Mouse (Mus musculus): ENCODE results near the gene Il15. TPM values are rescaled to one million over a fixed set of nuclear protein-coding genes. Genes with fewer than 3 reads are reported as not detected.

The Il15 gene
- polyA plus RNA-seq, 1 experiment, result 9.5 TPM

- TF ChIP-seq CTCF (IDR thresholded peaks at IDR 0.05; ENCODE audit: borderline replicate concordance, control insufficient read depth, extremely low read depth, insufficient read depth, low read length, poor library complexity), result no peak
- TF ChIP-seq POLR2A (IDR thresholded peaks at IDR 0.05; ENCODE audit: control insufficient read depth, extremely low read depth, insufficient read depth, low read length, poor library complexity), result no peak
Measured at GRCm38 (mm10) chr8:82374470-82374869, 28.6 kb downstream of the Il15 start.

GRCm38 (mm10) chr8:82372846-82373245 lies 30.2 kb downstream of the Il15 start:
- Histone ChIP-seq H3K27ac (ENCODE audit: control insufficient read depth, insufficient read depth, low read length) (no peak overlapping the region), H3K27me3 (ENCODE audit: control insufficient read depth, insufficient read depth, low read length) (no peaks in the 10 kb centered on the region), H3K4me1 (replicated peaks; ENCODE audit: control insufficient read depth, insufficient read depth, low read length) (no peaks in the 10 kb centered on the region), H3K4me3 (ENCODE audit: control insufficient read depth, insufficient read depth, low read length) (no peak overlapping the region), H3K36me3 (ENCODE audit: control insufficient read depth, insufficient read depth, low read length) (no peaks in the 10 kb centered on the region)
- no peak for DNase-seq
- TF ChIP-seq CTCF (IDR thresholded peaks at IDR 0.05; ENCODE audit: borderline replicate concordance, control insufficient read depth, extremely low read depth, insufficient read depth, low read length, poor library complexity), result no peak
- no peak for TF ChIP-seq POLR2A (IDR thresholded peaks at IDR 0.05; ENCODE audit: control insufficient read depth, extremely low read depth, insufficient read depth, low read length, poor library complexity)
- 89% methylated on average over 6 of the region's 6 CpGs for WGBS

More at GRCm38 (mm10) chr8:82374470-82374869, 28.6 kb downstream of the Il15 start:
- Histone ChIP-seq H3K36me3 (ENCODE audit: control insufficient read depth, insufficient read depth, low read length) (no peaks in the 10 kb centered on the region), H3K27ac (ENCODE audit: control insufficient read depth, insufficient read depth, low read length) (no peak overlapping the region), H3K27me3 (ENCODE audit: control insufficient read depth, insufficient read depth, low read length) (no peaks in the 10 kb centered on the region), H3K4me1 (replicated peaks; ENCODE audit: control insufficient read depth, insufficient read depth, low read length) (no peaks in the 10 kb centered on the region), H3K4me3 (ENCODE audit: control insufficient read depth, insufficient read depth, low read length) (no peak overlapping the region)
- DNase-seq, result no peak
- WGBS, result 15% methylated on average over 4 of the region's 4 CpGs

DNA sequence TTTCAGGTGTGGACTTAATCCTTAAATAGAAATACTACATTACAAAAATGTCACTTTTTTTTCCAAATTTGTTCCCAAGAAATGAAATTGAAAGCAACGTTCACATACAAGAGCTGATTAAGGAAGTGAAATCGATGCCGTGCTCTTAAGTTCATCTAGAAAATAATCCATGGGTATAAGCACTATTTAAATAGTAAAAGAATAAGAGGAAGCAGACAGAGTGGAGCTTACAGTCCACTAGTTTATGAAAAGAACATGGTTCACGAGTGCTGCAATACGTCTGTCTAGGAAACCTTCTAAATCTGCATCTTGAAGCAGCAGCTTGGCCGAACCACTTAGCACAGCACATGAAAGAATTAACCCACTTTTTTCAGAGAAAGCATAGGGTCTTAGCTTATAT lies 32.4 kb downstream of the Il15 start:
- no peak for DNase-seq
- Histone ChIP-seq H3K27ac (ENCODE audit: control insufficient read depth, insufficient read depth, low read length) (no peak overlapping the region), H3K4me3 (ENCODE audit: control insufficient read depth, insufficient read depth, low read length) (no peak overlapping the region), H3K36me3 (ENCODE audit: control insufficient read depth, insufficient read depth, low read length) (no peaks in the 10 kb centered on the region), H3K27me3 (ENCODE audit: control insufficient read depth, insufficient read depth, low read length) (no peaks in the 10 kb centered on the region), H3K4me1 (replicated peaks; ENCODE audit: control insufficient read depth, insufficient read depth, low read length) (no peaks in the 10 kb centered on the region)
- WGBS, result 31% methylated on average over 6 of the region's 6 CpGs
- TF ChIP-seq CTCF (IDR thresholded peaks at IDR 0.05; ENCODE audit: borderline replicate concordance, control insufficient read depth, extremely low read depth, insufficient read depth, low read length, poor library complexity) (no peak), POLR2A (IDR thresholded peaks at IDR 0.05; ENCODE audit: control insufficient read depth, extremely low read depth, insufficient read depth, low read length, poor library complexity) (no peak)

GRCm38 (mm10) chr8:82361061-82361460 lies 42.0 kb downstream of the Il15 start:
- H3K4me3 ChIP-seq (ENCODE audit: control insufficient read depth, insufficient read depth, low read length), result no peak overlapping the region
- no peak for DNase-seq
- H3K27me3 ChIP-seq (ENCODE audit: control insufficient read depth, insufficient read depth, low read length), result no peaks in the 10 kb centered on the region
- H3K36me3 ChIP-seq (ENCODE audit: control insufficient read depth, insufficient read depth, low read length), result no peaks in the 10 kb centered on the region
- no peak for TF ChIP-seq CTCF (IDR thresholded peaks at IDR 0.05; ENCODE audit: borderline replicate concordance, control insufficient read depth, extremely low read depth, insufficient read depth, low read length, poor library complexity)
- TF ChIP-seq POLR2A (IDR thresholded peaks at IDR 0.05; ENCODE audit: control insufficient read depth, extremely low read depth, insufficient read depth, low read length, poor library complexity), result no peak
- WGBS, result 83% methylated on average over 1 of the region's 1 CpGs
- no peak overlapping the region for H3K27ac ChIP-seq (ENCODE audit: control insufficient read depth, insufficient read depth, low read length)
- H3K4me1 ChIP-seq (replicated peaks; ENCODE audit: control insufficient read depth, insufficient read depth, low read length), result no peaks in the 10 kb centered on the region

- H3K4me1 ChIP-seq (replicated peaks; ENCODE audit: control insufficient read depth, insufficient read depth, low read length), result no peaks in the 10 kb centered on the region
- 96% methylated on average over 2 of the region's 2 CpGs for WGBS
Measured at GRCm38 (mm10) chr8:82356091-82356490, 46.9 kb downstream of the Il15 start.

DNA sequence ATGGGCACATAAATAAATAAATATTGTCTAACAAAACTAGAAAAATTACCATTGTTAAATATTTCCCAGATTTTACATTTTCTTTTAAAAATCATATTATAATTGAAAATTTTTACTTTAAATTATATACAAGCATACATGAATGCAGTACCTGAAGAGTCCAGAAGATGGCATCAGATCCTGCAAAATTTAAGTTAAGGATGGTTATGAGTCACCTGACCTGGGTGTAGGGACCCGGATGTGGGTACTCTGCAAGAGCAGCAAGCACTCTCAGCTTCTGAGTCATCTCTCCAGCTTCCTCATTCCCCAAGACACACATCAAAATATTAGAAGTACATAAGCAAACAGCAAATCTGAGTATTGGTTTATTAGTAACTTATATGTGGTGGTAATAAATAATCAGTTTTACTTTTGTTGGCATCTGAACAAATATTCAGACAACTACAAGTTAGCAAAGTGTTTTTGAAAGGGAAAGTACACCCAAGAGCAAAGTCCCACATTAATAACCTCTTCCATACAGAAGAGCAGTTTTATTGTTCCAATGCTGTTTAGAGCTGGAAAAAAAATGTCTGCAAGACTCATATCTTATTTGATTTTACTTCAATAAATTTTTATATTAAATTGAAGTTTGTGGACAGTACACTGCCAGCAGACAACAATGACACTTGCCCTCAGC lies 51.6 kb downstream of the Il15 start:
- Histone ChIP-seq H3K4me3 (ENCODE audit: control insufficient read depth, insufficient read depth, low read length) (no peak overlapping the region), H3K4me1 (replicated peaks; ENCODE audit: control insufficient read depth, insufficient read depth, low read length) (no peaks in the 10 kb centered on the region), H3K27me3 (ENCODE audit: control insufficient read depth, insufficient read depth, low read length) (no peaks in the 10 kb centered on the region), H3K36me3 (ENCODE audit: control insufficient read depth, insufficient read depth, low read length) (no peaks in the 10 kb centered on the region), H3K27ac (ENCODE audit: control insufficient read depth, insufficient read depth, low read length) (no peak overlapping the region)
- TF ChIP-seq POLR2A (IDR thresholded peaks at IDR 0.05; ENCODE audit: control insufficient read depth, extremely low read depth, insufficient read depth, low read length, poor library complexity) (no peak), CTCF (IDR thresholded peaks at IDR 0.05; ENCODE audit: borderline replicate concordance, control insufficient read depth, extremely low read depth, insufficient read depth, low read length, poor library complexity) (no peak)
- peak; percentile 22 for DNase-seq
- 73% methylated on average over 1 of the region's 1 CpGs for WGBS

More at GRCm38 (mm10) chr8:82356091-82356490, 46.9 kb downstream of the Il15 start:
- H3K27me3 ChIP-seq (ENCODE audit: control insufficient read depth, insufficient read depth, low read length), result no peaks in the 10 kb centered on the region
- TF ChIP-seq POLR2A (IDR thresholded peaks at IDR 0.05; ENCODE audit: control insufficient read depth, extremely low read depth, insufficient read depth, low read length, poor library complexity) (no peak), CTCF (IDR thresholded peaks at IDR 0.05; ENCODE audit: borderline replicate concordance, control insufficient read depth, extremely low read depth, insufficient read depth, low read length, poor library complexity) (no peak)
- DNase-seq, result no peak
- no peak overlapping the region for H3K4me3 ChIP-seq (ENCODE audit: control insufficient read depth, insufficient read depth, low read length)
- H3K36me3 ChIP-seq (ENCODE audit: control insufficient read depth, insufficient read depth, low read length), result no peaks in the 10 kb centered on the region
- H3K27ac ChIP-seq (ENCODE audit: control insufficient read depth, insufficient read depth, low read length), result no peak overlapping the region
